Mouse (Mus musculus): ENCODE measurements at regions not wholly inside any gene's neighbourhood (a gene's known extent, or its start where the extent isn't known, plus 50 kb on each side); places are given as distances from the start of the nearest gene placed in this dataset.
"Not testable (repeated sequence)": the region's sequence is repeated elsewhere in the genome, so short reads cannot be mapped to it uniquely, and the experiment has no call there.

- no peaks in the 10 kb centered on the region for H3K4me1 ChIP-seq (ENCODE audit: control insufficient read depth, insufficient read depth, low read length)
- H3K4me3 ChIP-seq (ENCODE audit: low read length), result no peak overlapping the region
- no peak overlapping the region for H3K27ac ChIP-seq (ENCODE audit: low read length)
- no peaks in the 10 kb centered on the region for H3K27me3 ChIP-seq (ENCODE audit: control insufficient read depth, insufficient read depth, low read length)
- peak; percentile 32; the same call in 1 of the 2 replicates for ATAC-seq (replicated peaks; ENCODE audit: extremely low read depth, insufficient read depth, low FRiP score)
- no peak overlapping the region for H3K4me2 ChIP-seq (ENCODE audit: low read depth, low read length)
- H3K9ac ChIP-seq (ENCODE audit: low read length), result no peak overlapping the region
- no peaks in the 10 kb centered on the region for H3K36me3 ChIP-seq (ENCODE audit: control insufficient read depth, insufficient read depth)
- 22% methylated on average over 6 of the region's 6 CpGs for WGBS
- H3K9me3 ChIP-seq (replicated peaks; ENCODE audit: control insufficient read depth, low read length), result no peaks in the 10 kb centered on the region
These were observed 90.8 kb upstream of the Sh3gl3 start for GRCm38 (mm10) chr7:82082883-82083282.

GRCm38 (mm10) chr7:82084473-82084872 lies 89.2 kb upstream of the Sh3gl3 start:
- 86% methylated on average over 10 of the region's 10 CpGs for WGBS
- H3K27me3 ChIP-seq (ENCODE audit: control insufficient read depth, insufficient read depth, low read length), result no peaks in the 10 kb centered on the region
- H3K36me3 ChIP-seq (ENCODE audit: control insufficient read depth, insufficient read depth), result no peaks in the 10 kb centered on the region
- no peaks in the 10 kb centered on the region for H3K9me3 ChIP-seq (replicated peaks; ENCODE audit: control insufficient read depth, low read length)
- no peak overlapping the region for H3K27ac ChIP-seq (ENCODE audit: low read length)
- H3K4me3 ChIP-seq (ENCODE audit: low read length), result no peak overlapping the region
- H3K4me1 ChIP-seq (ENCODE audit: control insufficient read depth, insufficient read depth, low read length), result no peaks in the 10 kb centered on the region
- no peak for ATAC-seq (replicated peaks; ENCODE audit: extremely low read depth, insufficient read depth, low FRiP score)
- no peak overlapping the region for H3K9ac ChIP-seq (ENCODE audit: low read length)
- no peak overlapping the region for H3K4me2 ChIP-seq (ENCODE audit: low read depth, low read length)

- no peaks in the 10 kb centered on the region for H3K27me3 ChIP-seq (ENCODE audit: control insufficient read depth, insufficient read depth, low read length)
- no peaks in the 10 kb centered on the region for H3K36me3 ChIP-seq (ENCODE audit: control insufficient read depth, insufficient read depth)
- no peak for ATAC-seq (replicated peaks; ENCODE audit: extremely low read depth, insufficient read depth, low FRiP score)
- no peak overlapping the region for H3K4me2 ChIP-seq (ENCODE audit: low read depth, low read length)
- no peak overlapping the region for H3K27ac ChIP-seq (ENCODE audit: low read length)
- H3K9ac ChIP-seq (ENCODE audit: low read length), result no peak overlapping the region
- no peaks in the 10 kb centered on the region for H3K9me3 ChIP-seq (replicated peaks; ENCODE audit: control insufficient read depth, low read length)
- 66% methylated on average over 4 of the region's 4 CpGs for WGBS
- no peak overlapping the region for H3K4me3 ChIP-seq (ENCODE audit: low read length)
- H3K4me1 ChIP-seq (ENCODE audit: control insufficient read depth, insufficient read depth, low read length), result no peaks in the 10 kb centered on the region
These were observed 88.4 kb upstream of the Sh3gl3 start for GRCm38 (mm10) chr7:82085205-82085604.

GRCm38 (mm10) chr7:82098136-82098535 lies 75.5 kb upstream of the Sh3gl3 start:
- no peak overlapping the region for H3K27ac ChIP-seq (ENCODE audit: low read length)
- no peaks in the 10 kb centered on the region for H3K27me3 ChIP-seq (ENCODE audit: control insufficient read depth, insufficient read depth, low read length)
- H3K4me2 ChIP-seq (ENCODE audit: low read depth, low read length), result no peak overlapping the region
- H3K9ac ChIP-seq (ENCODE audit: low read length), result no peak overlapping the region
- ATAC-seq (replicated peaks; ENCODE audit: extremely low read depth, insufficient read depth, low FRiP score), result no peak
- WGBS, result 79% methylated on average over 6 of the region's 6 CpGs
- H3K9me3 ChIP-seq (replicated peaks; ENCODE audit: control insufficient read depth, low read length), result no peaks in the 10 kb centered on the region
- H3K36me3 ChIP-seq (ENCODE audit: control insufficient read depth, insufficient read depth), result no peaks in the 10 kb centered on the region
- no peaks in the 10 kb centered on the region for H3K4me1 ChIP-seq (ENCODE audit: control insufficient read depth, insufficient read depth, low read length)
- no peak overlapping the region for H3K4me3 ChIP-seq (ENCODE audit: low read length)

- Histone ChIP-seq H3K9ac (ENCODE audit: low read length) (no peak overlapping the region), H3K27ac (ENCODE audit: low read length) (no peak overlapping the region), H3K36me3 (ENCODE audit: control insufficient read depth, insufficient read depth) (no peaks in the 10 kb centered on the region), H3K9me3 (replicated peaks; ENCODE audit: control insufficient read depth, low read length) (no peaks in the 10 kb centered on the region), H3K4me1 (ENCODE audit: control insufficient read depth, insufficient read depth, low read length) (no peaks in the 10 kb centered on the region), H3K27me3 (ENCODE audit: control insufficient read depth, insufficient read depth, low read length) (no peaks in the 10 kb centered on the region), H3K4me3 (ENCODE audit: low read length) (no peak overlapping the region), H3K4me2 (ENCODE audit: low read depth, low read length) (no peak overlapping the region)
- WGBS, result 87% methylated on average over 2 of the region's 2 CpGs
- ATAC-seq (replicated peaks; ENCODE audit: extremely low read depth, insufficient read depth, low FRiP score), result no peak
These were observed 72.3 kb upstream of the Sh3gl3 start for GRCm38 (mm10) chr7:82101314-82101713.

GRCm38 (mm10) chr7:82105631-82106030 lies 68.0 kb upstream of the Sh3gl3 start:
- Histone ChIP-seq H3K4me1 (ENCODE audit: control insufficient read depth, insufficient read depth, low read length) (no peaks in the 10 kb centered on the region), H3K4me2 (ENCODE audit: low read depth, low read length) (no peak overlapping the region), H3K36me3 (ENCODE audit: control insufficient read depth, insufficient read depth) (no peaks in the 10 kb centered on the region), H3K4me3 (ENCODE audit: low read length) (no peak overlapping the region), H3K27me3 (ENCODE audit: control insufficient read depth, insufficient read depth, low read length) (no peaks in the 10 kb centered on the region), H3K9me3 (replicated peaks; ENCODE audit: control insufficient read depth, low read length) (no peaks in the 10 kb centered on the region), H3K9ac (ENCODE audit: low read length) (no peak overlapping the region), H3K27ac (ENCODE audit: low read length) (no peak overlapping the region)
- ATAC-seq (replicated peaks; ENCODE audit: extremely low read depth, insufficient read depth, low FRiP score), result no peak
- 77% methylated on average over 5 of the region's 5 CpGs for WGBS

- not testable (repeated sequence) for H3K9me3 ChIP-seq (replicated peaks; ENCODE audit: control insufficient read depth, low read length); H3K27ac ChIP-seq (ENCODE audit: low read length); H3K4me3 ChIP-seq (ENCODE audit: low read length); H3K36me3 ChIP-seq (ENCODE audit: control insufficient read depth, insufficient read depth); H3K9ac ChIP-seq (ENCODE audit: low read length); H3K4me2 ChIP-seq (ENCODE audit: low read depth, low read length); ATAC-seq (replicated peaks; ENCODE audit: extremely low read depth, insufficient read depth, low FRiP score); H3K27me3 ChIP-seq (ENCODE audit: control insufficient read depth, insufficient read depth, low read length); H3K4me1 ChIP-seq (ENCODE audit: control insufficient read depth, insufficient read depth, low read length)
These were observed 64.5 kb upstream of the Sh3gl3 start for GRCm38 (mm10) chr7:82109141-82109540.

- ATAC-seq (replicated peaks; ENCODE audit: extremely low read depth, insufficient read depth, low FRiP score), result no peak
- Histone ChIP-seq H3K4me1 (ENCODE audit: control insufficient read depth, insufficient read depth, low read length) (no peaks in the 10 kb centered on the region), H3K4me3 (ENCODE audit: low read length) (no peak overlapping the region), H3K27me3 (ENCODE audit: control insufficient read depth, insufficient read depth, low read length) (no peaks in the 10 kb centered on the region), H3K9me3 (replicated peaks; ENCODE audit: control insufficient read depth, low read length) (no peaks in the 10 kb centered on the region), H3K9ac (ENCODE audit: low read length) (no peak overlapping the region), H3K27ac (ENCODE audit: low read length) (no peak overlapping the region), H3K36me3 (ENCODE audit: control insufficient read depth, insufficient read depth) (no peaks in the 10 kb centered on the region), H3K4me2 (ENCODE audit: low read depth, low read length) (no peak overlapping the region)
- 61% methylated on average over 5 of the region's 5 CpGs for WGBS
These were observed 64.1 kb upstream of the Sh3gl3 start for GRCm38 (mm10) chr7:82109550-82109949.

- no peaks in the 10 kb centered on the region for H3K9me3 ChIP-seq (replicated peaks; ENCODE audit: control insufficient read depth, low read length)
- ATAC-seq (replicated peaks; ENCODE audit: extremely low read depth, insufficient read depth, low FRiP score), result no peak
- no peaks in the 10 kb centered on the region for H3K36me3 ChIP-seq (ENCODE audit: control insufficient read depth, insufficient read depth)
- no peak overlapping the region for H3K4me3 ChIP-seq (ENCODE audit: low read length)
- H3K27me3 ChIP-seq (ENCODE audit: control insufficient read depth, insufficient read depth, low read length), result no peaks in the 10 kb centered on the region
- no peak overlapping the region for H3K27ac ChIP-seq (ENCODE audit: low read length)
- H3K4me2 ChIP-seq (ENCODE audit: low read depth, low read length), result no peak overlapping the region
- H3K4me1 ChIP-seq (ENCODE audit: control insufficient read depth, insufficient read depth, low read length), result no peaks in the 10 kb centered on the region
- H3K9ac ChIP-seq (ENCODE audit: low read length), result no peak overlapping the region
- 63% methylated on average over 8 of the region's 8 CpGs for WGBS
These were observed 63.7 kb upstream of the Sh3gl3 start for GRCm38 (mm10) chr7:82109977-82110376.

GRCm38 (mm10) chr7:82112046-82112445 lies 61.6 kb upstream of the Sh3gl3 start:
- Histone ChIP-seq H3K27me3 (ENCODE audit: control insufficient read depth, insufficient read depth, low read length) (no peaks in the 10 kb centered on the region), H3K4me1 (ENCODE audit: control insufficient read depth, insufficient read depth, low read length) (no peaks in the 10 kb centered on the region), H3K9me3 (replicated peaks; ENCODE audit: control insufficient read depth, low read length) (no peaks in the 10 kb centered on the region; the same call in 1 of the 2 replicates), H3K36me3 (ENCODE audit: control insufficient read depth, insufficient read depth) (no peaks in the 10 kb centered on the region), H3K4me3 (ENCODE audit: low read length) (no peak overlapping the region), H3K4me2 (ENCODE audit: low read depth, low read length) (no peak overlapping the region), H3K27ac (ENCODE audit: low read length) (no peak overlapping the region), H3K9ac (ENCODE audit: low read length) (no peak overlapping the region)
- ATAC-seq (replicated peaks; ENCODE audit: extremely low read depth, insufficient read depth, low FRiP score), result no peak
- 55% methylated on average over 6 of the region's 6 CpGs for WGBS

Measured in heart, embryonic 16.5 days (tissue).